Mouse (Mus musculus): ENCODE data around the gene Ahnak2.
A peak's percentile ranks its signal among the peaks of the same experiment; 100 is the strongest.

The Ahnak2 gene

DNA sequence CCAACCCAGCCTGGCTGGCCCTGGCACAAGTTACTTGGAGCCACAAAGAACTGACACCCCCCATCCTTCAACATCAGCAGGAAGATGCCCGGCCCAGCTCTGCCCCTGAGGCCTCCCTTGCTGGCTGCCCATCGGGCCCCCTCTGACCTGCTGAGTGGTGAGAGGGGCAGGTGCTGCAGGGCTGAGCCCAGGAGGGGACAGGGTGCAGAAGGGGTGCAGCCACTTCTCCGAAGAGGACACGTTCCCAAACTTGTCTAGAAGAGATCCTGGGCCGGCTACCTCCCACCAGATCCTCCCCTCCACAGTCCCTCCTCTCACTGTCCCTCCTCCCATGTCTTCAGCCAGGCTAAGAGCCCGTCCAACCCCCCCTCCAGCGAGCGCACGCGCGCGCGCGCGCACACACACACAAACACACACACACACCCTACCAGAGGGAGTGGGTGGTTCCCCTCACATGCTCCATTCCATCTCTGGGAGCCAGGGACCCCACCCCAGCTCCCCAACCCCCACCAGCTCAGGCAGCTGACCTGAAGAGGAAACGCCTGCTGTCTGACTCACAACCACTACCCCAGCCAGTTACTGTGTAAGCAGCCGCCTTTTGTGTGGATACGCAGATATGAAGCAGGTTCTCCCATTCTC lies 6.9 kb downstream of the Ahnak2 start:
- DNase-seq = peak; percentile 59

DNA sequence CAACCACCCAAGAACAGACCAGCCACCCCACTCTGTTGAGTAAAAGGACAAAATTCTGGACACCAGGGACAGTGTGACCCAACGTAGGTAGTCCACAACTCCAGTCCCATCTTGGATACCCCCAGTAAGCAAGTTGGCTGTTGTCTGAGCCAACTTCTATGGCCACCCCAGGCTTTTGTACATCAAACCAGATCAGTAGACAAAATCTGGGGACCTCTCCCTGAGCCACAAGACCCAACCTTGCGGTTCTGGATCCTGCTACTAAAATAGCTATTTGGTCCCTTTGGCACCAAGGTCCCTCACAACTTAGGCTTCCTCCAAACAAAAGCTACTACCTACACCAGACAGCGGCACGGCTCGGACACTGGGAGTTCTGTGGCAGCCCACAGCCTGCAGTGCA lies 7.5 kb downstream of the Ahnak2 start:
- no peak for DNase-seq

DNA sequence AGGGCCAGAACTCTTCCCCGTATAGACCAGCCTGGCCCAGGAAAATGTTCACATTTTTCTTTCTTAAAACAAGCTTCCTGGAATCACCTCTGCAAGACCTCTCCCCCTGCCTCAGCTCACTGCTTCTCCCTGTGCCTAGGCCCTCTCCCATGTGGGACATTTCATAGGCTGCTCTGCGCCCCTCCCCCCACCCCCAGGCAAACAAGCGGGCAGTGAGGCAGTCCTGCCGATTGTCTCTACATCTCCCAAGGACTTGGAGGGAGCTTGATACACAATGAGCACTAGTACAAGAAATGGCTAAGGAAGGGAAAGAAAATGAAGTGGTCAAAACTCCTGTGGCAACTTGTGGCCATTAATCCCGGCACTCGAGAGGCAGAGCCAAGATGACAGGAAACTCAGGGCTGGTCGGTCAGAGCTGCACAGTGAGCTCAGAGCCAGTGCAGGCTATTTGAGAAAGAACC lies 8.1 kb downstream of the Ahnak2 start:
- DNase-seq = no peak

DNA sequence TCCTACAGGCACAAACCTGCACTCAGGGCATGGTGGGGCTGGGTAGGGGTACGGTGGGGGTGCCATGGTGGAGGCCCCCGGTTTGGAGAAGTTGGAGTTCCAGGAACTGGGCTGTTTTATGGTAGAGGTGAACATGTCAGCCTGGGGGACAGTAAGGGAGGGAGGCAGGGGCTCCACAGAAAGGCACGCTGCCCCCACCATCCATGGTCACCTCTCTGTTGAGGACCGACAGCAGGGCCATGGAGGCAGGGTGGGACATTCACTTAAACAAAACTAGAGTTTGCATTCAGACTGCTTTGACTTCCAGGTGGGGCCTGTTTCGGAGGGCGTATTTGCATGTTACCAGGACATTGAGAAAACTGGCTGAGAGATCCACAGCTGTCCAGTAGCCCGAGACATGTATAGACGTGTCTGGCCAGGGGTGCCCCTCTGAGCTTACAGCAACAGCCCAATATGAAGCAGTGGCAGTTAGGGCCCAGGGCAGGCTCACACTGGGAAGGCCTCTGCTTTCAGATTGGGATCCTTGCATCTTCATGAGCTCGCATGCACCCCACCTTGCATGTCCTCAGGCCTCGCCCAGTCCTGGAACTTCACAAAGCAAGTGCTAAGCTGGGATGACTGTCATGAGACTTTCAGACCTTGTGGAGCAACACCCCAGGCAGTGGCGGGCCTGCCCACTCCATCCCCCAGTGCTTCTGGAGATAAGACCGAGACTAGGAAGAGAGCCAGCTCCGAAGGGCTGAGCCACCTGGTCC lies 8.7 kb downstream of the Ahnak2 start:
- DNase-seq = peak; percentile 78

DNA sequence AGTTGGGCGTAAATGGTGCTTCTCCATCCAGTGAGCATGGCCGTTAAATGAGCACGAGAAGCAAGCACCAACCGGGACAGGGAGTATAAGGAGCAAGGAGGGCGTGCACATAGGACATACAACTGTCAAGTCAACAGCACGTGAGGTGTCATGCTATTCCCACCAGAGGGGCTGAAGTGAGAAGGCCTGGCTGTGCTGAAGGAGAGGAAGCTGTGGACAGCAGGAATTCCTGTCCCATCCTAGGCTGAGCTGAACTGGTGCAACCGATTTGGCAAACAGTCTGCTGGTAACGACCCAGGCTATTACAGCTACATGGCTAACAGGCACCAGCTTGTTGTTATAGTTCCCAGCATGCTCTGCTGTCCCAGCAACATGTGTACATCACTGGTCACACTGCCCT lies 11.4 kb downstream of the Ahnak2 start:
- DNase-seq = no peak

DNA sequence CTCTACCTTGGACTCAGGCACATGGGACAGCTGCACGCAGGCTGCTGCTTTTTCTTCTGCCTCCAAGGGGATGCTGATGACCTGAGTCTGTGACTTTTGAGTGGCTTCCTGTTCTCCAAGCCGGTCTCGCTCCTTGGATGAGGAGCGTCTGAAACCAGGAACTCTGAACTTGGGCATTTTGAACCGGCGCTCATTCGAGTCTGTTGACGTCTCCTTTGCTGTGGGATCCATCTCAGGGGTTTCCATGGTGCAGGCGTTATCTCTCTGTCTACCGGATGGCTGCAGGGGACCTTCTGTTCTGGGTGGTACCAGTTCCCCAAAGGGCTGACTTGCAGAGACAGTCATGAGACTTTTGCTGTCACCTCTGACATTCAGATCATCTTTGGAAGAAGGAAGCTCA lies 28.0 kb downstream of the Ahnak2 start:
- DNase-seq = no peak

DNA sequence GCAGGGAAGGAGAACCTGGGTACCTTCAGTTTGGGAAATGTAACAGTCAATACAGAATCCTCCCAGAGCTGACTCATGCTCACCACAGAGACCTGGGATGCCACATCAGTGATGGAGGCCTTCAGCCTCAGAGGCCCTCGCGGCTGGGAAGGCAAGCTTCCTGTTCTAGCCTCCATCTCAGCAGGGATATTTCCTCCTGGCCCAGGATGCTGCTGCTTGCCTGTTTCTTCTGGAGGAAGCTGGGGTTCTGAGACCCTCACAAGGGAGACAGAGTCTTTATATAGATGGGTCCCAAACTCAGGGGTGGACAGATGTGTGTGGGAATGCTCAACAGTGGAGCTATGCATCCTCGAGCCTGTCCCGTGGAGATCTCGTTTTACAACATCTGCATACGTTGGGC lies 28.4 kb downstream of the Ahnak2 start:
- DNase-seq = no peak

DNA sequence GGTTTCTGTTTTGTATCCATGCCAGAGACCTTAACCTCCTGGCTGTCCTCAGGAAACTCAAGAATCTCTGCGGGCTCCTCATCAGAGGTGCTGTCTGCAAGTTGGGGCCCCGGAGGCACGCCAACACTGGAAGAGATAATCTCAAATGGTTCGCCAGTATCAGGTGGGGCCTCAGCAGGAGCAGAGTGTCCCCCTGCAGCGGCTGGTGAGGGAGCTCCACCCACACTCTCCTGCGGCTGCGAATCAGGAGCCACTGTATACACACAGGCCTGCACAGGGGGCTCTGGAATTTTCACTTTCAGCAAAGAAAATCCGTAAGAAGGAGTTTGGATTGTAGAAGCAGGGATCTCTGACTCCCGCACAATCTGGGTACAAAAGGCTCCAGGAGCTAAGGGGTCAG lies 29.1 kb downstream of the Ahnak2 start:
- DNase-seq = no peak

DNA sequence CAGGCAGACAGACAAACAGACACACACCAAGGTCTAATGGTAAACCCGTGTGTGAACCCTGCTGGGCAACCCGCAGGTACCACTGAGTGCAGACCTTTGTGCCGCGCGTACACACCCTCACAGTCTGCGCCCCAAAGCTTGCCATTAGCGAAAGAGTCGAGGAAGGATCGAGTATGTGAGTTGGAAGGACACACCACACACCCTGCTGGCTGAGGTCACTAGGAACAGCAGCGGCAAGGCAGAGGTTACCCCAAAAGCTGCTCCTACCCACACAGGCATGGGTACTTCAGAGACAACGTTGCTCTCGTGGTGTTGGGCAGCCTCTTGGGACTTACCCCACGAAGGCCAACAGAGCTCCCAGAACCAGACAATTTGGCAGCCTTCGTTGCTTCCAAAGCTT lies 30.2 kb downstream of the Ahnak2 start:
- DNase-seq = no peak

DNA sequence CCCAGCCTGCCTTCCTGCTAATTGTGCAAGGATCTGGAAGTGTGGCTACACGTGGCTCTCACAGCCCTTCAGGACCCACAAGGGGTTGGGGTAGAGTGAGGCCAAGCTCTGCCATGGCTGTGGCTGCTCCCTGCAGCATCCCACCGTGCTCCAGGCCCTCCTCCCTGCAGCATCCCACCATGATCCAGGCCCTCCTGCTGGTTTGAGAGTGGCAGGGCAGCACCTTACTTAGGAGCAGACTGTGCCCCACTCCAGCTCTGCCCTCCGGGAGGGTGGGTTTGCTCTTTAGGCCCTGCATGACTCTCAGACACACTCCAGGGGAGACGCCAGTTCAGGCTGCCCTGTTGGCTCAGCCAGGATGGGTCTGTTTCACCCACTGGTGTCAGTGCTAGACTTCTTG lies 32.1 kb downstream of the Ahnak2 start:
- DNase-seq = no peak

DNA sequence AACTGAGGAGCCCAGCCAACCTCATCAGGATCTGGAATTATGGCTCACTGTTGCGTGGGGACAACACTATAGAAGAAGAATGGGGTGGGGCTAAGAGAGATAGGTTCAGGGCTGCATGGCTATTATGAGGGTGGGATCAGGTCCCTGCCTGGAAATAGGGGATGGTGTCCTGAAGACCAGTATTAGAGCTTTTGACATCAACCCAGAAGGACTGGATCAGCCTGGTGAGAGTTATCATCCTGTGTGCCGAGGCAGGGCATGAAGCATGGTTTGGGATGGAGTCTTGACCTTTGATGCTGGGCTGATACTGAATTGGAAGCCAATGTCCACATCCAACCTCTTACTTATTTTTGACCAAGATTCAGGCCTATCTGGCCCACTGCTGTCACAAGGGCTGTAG lies 32.7 kb downstream of the Ahnak2 start:
- no peak for DNase-seq

DNA sequence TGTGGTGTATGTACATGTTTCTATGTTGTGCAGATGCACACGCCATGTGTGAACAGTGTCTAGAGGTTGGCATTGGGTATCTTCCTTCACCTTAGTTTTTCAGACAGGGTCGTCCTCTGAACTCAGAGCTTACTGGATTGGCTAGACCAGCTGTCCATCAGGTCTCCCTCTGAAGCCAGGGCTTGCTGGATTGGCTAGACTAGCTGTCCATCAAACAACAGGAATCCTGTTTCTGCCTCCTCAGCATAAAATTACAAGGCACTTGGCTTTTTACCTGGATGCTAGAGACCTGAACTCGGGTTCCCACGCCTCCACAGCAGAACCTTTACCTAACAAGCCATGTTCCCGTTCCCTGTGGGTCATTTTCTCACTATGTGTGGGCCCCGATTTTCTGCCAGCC lies 33.4 kb downstream of the Ahnak2 start:
- DNase-seq = no peak

DNA sequence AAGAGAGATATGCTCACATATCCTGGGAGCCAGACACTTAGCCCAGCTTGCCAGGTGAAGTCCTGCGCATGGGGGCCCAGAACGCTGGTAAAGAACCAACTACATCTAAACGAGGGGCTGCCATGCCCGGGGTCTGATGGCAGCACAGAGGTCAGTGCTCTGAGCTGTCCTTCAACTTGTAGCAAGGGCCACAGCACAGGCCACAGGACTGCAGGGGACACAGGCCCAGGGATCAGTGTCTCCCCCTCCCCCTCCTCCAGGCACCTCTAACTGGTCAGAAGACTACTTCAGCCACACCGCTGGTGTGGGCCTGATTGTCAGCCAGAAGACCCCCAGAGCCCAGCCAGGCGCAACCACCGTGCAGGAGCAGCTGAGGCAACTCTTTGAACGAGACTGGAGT lies 34.3 kb downstream of the Ahnak2 start:
- no peak for DNase-seq

DNA sequence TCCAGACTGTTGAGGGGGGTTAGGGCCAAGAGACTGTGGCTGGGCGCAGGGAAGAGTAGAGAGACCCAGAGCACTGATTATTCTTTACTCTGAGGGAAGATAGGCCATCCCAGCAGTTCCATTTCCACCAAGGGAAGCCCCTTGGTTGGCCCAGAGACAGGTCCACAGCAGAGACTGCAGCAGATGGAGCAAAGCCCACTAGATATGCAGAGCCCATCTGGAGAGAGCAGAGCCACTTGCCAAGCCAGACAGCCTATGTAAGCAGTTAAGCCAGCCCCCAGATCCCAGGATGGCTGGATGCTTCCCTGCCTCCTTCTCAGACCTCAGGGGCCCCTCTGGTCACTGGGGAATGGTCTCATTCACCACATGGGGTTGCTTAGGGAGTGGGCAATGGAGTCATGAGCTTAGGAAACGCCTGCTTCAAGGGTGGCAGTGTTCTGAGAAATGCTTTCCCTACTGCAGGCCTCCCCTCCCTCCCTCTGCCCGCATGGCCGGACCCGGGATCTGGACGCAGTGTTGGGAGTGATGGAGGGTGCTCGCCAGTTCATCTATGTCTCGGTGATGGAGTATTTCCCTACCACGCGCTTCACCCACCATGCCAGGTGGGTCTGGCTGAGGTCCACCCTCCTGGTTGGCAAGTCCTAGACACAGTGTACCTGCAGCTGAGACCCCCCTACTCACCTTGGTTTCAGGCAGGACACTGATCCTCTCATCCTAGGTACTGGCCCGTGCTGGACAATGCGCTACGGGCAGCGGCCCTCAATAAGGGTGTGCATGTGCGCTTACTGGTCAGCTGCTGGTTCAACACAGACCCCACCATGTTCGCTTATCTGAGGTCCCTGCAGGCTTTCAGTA lies 35.2 kb downstream of the Ahnak2 start:
- DNase-seq = no peak

DNA sequence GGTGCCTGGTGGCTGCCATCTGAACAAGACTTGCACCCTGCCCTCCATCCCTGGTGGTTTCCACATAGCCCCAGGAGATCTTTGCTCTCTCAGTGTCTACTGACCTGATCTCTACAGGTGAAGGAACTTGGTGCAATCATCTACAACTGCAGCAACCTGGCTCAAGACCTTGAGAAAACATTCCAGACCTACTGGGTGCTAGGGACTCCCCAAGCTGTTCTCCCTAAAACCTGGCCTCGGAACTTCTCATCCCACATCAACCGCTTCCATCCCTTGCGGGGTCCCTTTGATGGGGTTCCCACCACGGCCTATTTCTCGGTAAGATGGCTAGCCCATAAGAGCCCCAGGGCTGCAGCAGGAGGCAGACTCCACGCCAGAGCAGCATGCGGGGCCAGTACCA lies 35.9 kb downstream of the Ahnak2 start:
- DNase-seq = no peak

DNA sequence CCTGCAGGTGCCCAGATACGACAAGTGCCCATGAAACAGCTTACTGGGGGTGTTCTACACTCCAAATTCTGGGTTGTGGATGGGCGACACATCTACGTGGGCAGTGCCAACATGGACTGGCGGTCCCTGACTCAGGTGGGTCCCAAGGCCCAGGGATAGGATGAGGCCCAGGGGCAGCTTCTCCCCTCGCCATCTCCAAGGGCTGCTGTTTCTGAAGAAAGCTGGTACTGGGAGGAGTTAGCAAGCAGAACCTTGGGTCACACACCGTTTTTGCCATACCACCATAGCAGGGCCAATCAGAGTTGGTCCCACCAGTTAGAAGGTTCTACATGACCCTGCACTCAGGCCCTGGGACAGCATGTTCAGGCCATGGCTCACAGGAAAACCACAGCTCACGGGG lies 37.5 kb downstream of the Ahnak2 start:
- DNase-seq = no peak

DNA sequence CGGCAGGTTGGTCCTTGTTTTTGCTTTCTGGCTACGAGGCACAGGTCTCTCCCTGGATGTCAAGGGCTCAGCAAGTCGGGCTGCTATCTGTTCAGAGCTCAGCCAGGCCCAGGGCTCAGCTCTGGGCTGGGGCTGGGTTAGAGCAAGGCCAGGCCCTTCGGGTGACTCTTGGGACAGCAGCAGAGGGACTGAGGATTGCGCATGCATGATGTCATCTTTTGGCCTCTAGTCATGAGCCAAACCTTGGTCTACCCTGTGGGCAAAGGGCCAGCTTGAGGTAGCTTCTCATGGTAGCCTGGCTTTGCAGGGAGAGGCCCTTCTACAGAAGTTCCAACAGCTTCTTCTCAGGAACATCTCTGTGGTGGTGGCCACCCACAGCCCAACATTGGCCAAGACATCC lies 38.3 kb downstream of the Ahnak2 start:
- no peak for DNase-seq

DNA sequence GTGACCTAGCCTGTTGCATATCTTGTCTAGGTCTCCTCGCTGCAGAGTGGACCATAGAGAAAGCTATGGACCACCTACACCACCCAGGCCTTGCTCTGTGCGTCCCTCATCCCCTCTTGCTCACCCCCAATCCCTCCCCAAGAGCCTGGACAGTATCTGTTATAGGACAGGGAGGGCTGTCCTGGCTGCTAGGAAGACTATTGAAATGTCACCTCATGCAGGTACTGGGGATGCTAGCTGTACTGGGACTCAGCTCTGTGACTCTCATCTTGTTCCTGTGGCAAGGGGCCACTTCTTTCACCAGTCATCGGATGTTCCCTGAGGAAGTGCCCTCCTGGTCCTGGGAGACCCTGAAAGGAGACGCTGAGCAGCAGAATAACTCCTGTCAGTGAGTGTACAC lies 39.3 kb downstream of the Ahnak2 start:
- no peak for DNase-seq

DNA sequence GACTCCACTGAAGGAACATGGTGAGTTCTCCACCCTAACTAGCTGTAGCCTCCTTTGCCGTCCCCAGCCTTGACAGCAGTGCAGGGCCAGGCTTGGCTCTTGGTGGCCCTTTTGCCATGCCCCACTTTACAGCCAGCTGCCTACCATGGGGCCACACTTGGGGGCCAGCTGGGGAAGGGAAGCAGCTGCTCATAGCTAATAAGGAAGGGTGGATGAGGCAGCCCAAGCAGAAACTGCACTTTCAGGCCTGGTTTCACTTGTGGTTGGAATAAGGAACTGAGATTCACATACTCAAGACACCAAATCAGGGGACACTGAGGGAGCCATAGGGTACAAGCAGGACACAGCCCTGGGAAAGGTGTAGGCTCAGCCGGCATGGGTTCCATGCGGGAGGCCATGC lies 40.4 kb downstream of the Ahnak2 start:
- DNase-seq = peak; percentile 62

DNA sequence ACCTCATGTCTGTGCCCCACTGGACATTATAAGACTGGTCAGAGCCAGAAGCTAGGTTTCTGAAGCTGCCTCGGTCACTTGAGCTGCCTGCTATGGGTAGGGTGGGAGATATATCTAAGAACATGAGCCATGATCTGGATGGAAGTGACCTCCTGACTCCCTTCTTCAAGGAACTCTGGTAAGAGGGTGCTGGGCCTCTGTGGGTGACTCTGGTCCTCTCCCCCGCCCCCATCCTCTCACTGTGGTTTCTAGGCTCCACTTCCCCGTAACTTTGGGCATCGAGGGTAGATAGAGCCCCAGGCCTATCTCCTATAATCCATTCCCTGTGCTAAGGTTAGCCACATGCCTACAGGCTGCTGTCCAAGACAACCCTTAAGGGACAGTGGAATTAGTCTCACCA lies 41.0 kb downstream of the Ahnak2 start:
- DNase-seq = peak; percentile 32

DNA sequence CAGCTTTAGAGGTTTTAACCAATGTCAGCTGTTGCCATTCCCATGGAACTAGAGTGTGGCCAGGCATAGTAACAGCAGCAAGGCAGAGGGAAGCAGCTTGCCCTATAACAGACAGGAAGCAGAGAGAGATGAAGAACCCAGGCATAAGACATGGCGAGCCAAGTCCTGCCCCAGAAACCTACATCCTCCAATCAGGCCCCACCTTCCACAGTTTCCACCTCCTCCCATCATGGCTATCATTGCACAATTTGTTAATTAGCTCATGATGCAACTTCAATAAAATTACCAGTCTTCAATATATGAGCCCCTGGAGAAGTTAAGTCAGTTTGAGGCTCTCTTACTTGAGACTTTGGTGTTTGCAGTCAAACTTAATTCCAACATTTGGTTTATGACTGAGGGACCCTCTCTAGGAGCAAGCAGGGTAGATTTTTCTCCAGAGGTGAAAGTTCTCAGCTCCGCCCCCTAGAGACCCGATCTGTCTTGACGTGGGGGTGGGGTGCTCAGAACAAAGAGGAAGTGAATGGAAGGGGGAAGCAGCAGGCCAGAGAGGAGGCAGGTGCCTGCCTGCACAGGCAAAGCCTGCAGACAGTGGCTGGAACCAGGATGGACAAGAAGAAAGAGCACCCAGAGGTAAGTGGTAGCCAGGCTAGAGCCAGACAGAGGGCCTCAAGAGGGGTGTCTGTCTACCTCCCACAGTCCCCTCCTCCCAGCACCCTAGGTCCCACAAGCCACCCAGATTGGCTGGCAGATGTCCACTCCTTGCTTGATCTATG lies 42.1 kb downstream of the Ahnak2 start, which contains the start of gene Pld4:
TSS of gene Pld4 (plus strand) at position 502 of the 773 bp plus-strand sequence.
- peak; percentile 74 for DNase-seq

DNA sequence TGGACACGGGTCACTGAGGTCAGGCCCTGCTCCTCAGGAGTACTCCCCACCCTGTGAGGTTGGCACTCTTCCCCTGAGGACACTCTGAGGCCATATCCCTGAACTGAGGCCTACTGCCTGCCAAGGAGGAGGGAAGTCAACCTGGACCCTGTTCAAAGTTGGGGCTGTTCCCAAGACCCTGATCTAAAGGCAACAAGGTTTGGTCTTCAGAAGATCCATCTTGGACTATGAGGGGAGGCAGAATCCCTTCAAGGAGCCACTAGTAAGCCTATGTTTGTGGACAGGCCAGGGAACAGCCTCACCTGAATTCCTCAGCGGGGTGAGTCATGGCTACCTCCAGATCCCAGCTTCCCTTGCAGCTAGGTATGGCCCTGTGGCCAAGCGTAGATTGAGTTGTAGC lies 43.0 kb downstream of the Ahnak2 start:
- DNase-seq = no peak

DNA sequence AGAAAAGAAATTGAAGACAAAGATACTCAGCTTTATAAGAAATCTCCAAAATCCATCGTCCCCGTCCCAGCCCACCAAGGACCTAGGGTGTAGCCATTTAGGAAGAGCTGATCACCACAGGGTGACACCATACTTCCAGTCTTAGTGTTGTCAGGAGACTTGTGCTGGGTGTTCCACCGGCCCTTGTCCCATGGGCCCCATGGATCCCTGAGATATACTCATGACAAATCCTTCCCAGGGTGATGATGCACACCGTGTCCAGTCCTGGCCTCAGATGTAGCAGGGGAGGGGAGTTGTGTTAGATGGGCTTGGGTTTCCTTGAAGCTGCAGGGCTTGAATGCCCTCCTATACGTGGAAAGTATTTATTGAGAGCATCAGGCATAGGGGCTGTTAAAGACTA lies 44.6 kb downstream of the Ahnak2 start:
- DNase-seq = no peak
